Mouse (Mus musculus): ENCODE measurements at regions not wholly inside any gene's neighbourhood (a gene's known extent, or its start where the extent isn't known, plus 50 kb on each side); places are given as distances from the start of the nearest gene placed in this dataset.

GRCm38 (mm10) chr11:24341650-24342049 lies 263.8 kb downstream of the Bcl11a start:
- 69% methylated on average over 3 of the region's 3 CpGs for WGBS

GRCm38 (mm10) chr11:24342176-24342575 lies 264.3 kb downstream of the Bcl11a start:
- 36% methylated on average over 2 of the region's 2 CpGs for WGBS
- H3K36me3 ChIP-seq (ENCODE audit: control insufficient read depth, insufficient read depth, low read length), result no peaks in the 10 kb centered on the region

More at GRCm38 (mm10) chr11:24341650-24342049, 263.8 kb downstream of the Bcl11a start:
- no peak overlapping the region for H3K4me3 ChIP-seq (ENCODE audit: low read depth, low read length)
- H3K9ac ChIP-seq (ENCODE audit: low read depth, low read length), result no peak overlapping the region
- no peaks in the 10 kb centered on the region for H3K9me3 ChIP-seq (replicated peaks; ENCODE audit: control insufficient read depth, low read length, poor library complexity, severe bottlenecking)
- no peak overlapping the region for H3K27ac ChIP-seq (ENCODE audit: low read length)
- H3K4me1 ChIP-seq (ENCODE audit: control insufficient read depth, insufficient read depth, low read length), result no peaks in the 10 kb centered on the region
- H3K27me3 ChIP-seq (ENCODE audit: control insufficient read depth, insufficient read depth, low read depth, low read length), result no peaks in the 10 kb centered on the region
- H3K36me3 ChIP-seq (ENCODE audit: control insufficient read depth, insufficient read depth, low read length), result no peaks in the 10 kb centered on the region
- H3K4me2 ChIP-seq (ENCODE audit: low read length), result no peak overlapping the region
- ATAC-seq, result no peak

GRCm38 (mm10) chr11:24342732-24343131 lies 264.9 kb downstream of the Bcl11a start:
- H3K9ac ChIP-seq (ENCODE audit: low read depth, low read length), result no peak overlapping the region
- no peak overlapping the region for H3K4me3 ChIP-seq (ENCODE audit: low read depth, low read length)
- H3K9me3 ChIP-seq (replicated peaks; ENCODE audit: control insufficient read depth, low read length, poor library complexity, severe bottlenecking), result no peaks in the 10 kb centered on the region
- no peak for ATAC-seq
- no peaks in the 10 kb centered on the region for H3K36me3 ChIP-seq (ENCODE audit: control insufficient read depth, insufficient read depth, low read length)
- WGBS, result 99% methylated on average over 2 of the region's 2 CpGs
- H3K27ac ChIP-seq (ENCODE audit: low read length), result no peak overlapping the region
- 0 out of 2 replicates have a peak, but pooled peaks cover 3% of the 10 kb centered on the region for H3K4me1 ChIP-seq (ENCODE audit: control insufficient read depth, insufficient read depth, low read length)
- no peak overlapping the region for H3K4me2 ChIP-seq (ENCODE audit: low read length)
- no peaks in the 10 kb centered on the region for H3K27me3 ChIP-seq (ENCODE audit: control insufficient read depth, insufficient read depth, low read depth, low read length)

More at GRCm38 (mm10) chr11:24342176-24342575, 264.3 kb downstream of the Bcl11a start:
- no peaks in the 10 kb centered on the region for H3K27me3 ChIP-seq (ENCODE audit: control insufficient read depth, insufficient read depth, low read depth, low read length)
- no peaks in the 10 kb centered on the region for H3K9me3 ChIP-seq (replicated peaks; ENCODE audit: control insufficient read depth, low read length, poor library complexity, severe bottlenecking)
- no peak overlapping the region for H3K9ac ChIP-seq (ENCODE audit: low read depth, low read length)
- no peak for ATAC-seq
- no peak overlapping the region for H3K4me2 ChIP-seq (ENCODE audit: low read length)
- 0 out of 2 replicates have a peak, but pooled peaks cover under 1% of the 10 kb centered on the region for H3K4me1 ChIP-seq (ENCODE audit: control insufficient read depth, insufficient read depth, low read length)
- no peak overlapping the region for H3K4me3 ChIP-seq (ENCODE audit: low read depth, low read length)
- no peak overlapping the region for H3K27ac ChIP-seq (ENCODE audit: low read length)

- ATAC-seq, result no peak
- H3K9ac ChIP-seq (ENCODE audit: low read depth, low read length), result no peak overlapping the region
- H3K4me1 ChIP-seq (ENCODE audit: control insufficient read depth, insufficient read depth, low read length), result 0 out of 2 replicates have a peak, but pooled peaks cover 3% of the 10 kb centered on the region
- no peaks in the 10 kb centered on the region for H3K9me3 ChIP-seq (replicated peaks; ENCODE audit: control insufficient read depth, low read length, poor library complexity, severe bottlenecking)
- H3K36me3 ChIP-seq (ENCODE audit: control insufficient read depth, insufficient read depth, low read length), result no peaks in the 10 kb centered on the region
- no peaks in the 10 kb centered on the region for H3K27me3 ChIP-seq (ENCODE audit: control insufficient read depth, insufficient read depth, low read depth, low read length)
- WGBS, result 23% methylated on average over 12 of the region's 12 CpGs
- no peak overlapping the region for H3K4me2 ChIP-seq (ENCODE audit: low read length)
- no peak overlapping the region for H3K4me3 ChIP-seq (ENCODE audit: low read depth, low read length)
- H3K27ac ChIP-seq (ENCODE audit: low read length), result no peak overlapping the region
Observed at GRCm38 (mm10) chr11:24347225-24347624, 269.4 kb downstream of the Bcl11a start.

GRCm38 (mm10) chr11:24348741-24349140 lies 270.9 kb downstream of the Bcl11a start:
- Histone ChIP-seq H3K36me3 (ENCODE audit: control insufficient read depth, insufficient read depth, low read length) (no peaks in the 10 kb centered on the region), H3K9me3 (replicated peaks; ENCODE audit: control insufficient read depth, low read length, poor library complexity, severe bottlenecking) (no peaks in the 10 kb centered on the region), H3K9ac (ENCODE audit: low read depth, low read length) (no peak overlapping the region), H3K4me1 (ENCODE audit: control insufficient read depth, insufficient read depth, low read length) (0 out of 2 replicates have a peak, but pooled peaks cover 3% of the 10 kb centered on the region), H3K4me3 (ENCODE audit: low read depth, low read length) (no peak overlapping the region), H3K27ac (ENCODE audit: low read length) (no peak overlapping the region), H3K4me2 (ENCODE audit: low read length) (no peak overlapping the region), H3K27me3 (ENCODE audit: control insufficient read depth, insufficient read depth, low read depth, low read length) (no peaks in the 10 kb centered on the region)
- ATAC-seq, result no peak
- WGBS, result 72% methylated on average over 4 of the region's 4 CpGs

GRCm38 (mm10) chr11:24349967-24350643 lies 272.2 kb downstream of the Bcl11a start:
- Histone ChIP-seq H3K9ac (ENCODE audit: low read depth, low read length) (no peak overlapping the region), H3K4me2 (ENCODE audit: low read length) (no peak overlapping the region), H3K36me3 (ENCODE audit: control insufficient read depth, insufficient read depth, low read length) (no peaks in the 10 kb centered on the region), H3K27me3 (ENCODE audit: control insufficient read depth, insufficient read depth, low read depth, low read length) (no peaks in the 10 kb centered on the region), H3K27ac (ENCODE audit: low read length) (no peak overlapping the region), H3K4me1 (ENCODE audit: control insufficient read depth, insufficient read depth, low read length) (0 out of 2 replicates have a peak, but pooled peaks cover 3% of the 10 kb centered on the region), H3K4me3 (ENCODE audit: low read depth, low read length) (no peak overlapping the region), H3K9me3 (replicated peaks; ENCODE audit: control insufficient read depth, low read length, poor library complexity, severe bottlenecking) (no peaks in the 10 kb centered on the region)
- 14% methylated on average over 10 of the region's 10 CpGs for WGBS
- ATAC-seq, result no peak

GRCm38 (mm10) chr11:24350839-24351238 lies 273.0 kb downstream of the Bcl11a start:
- H3K4me3 ChIP-seq (ENCODE audit: low read depth, low read length), result no peak overlapping the region
- H3K4me2 ChIP-seq (ENCODE audit: low read length), result no peak overlapping the region
- no peaks in the 10 kb centered on the region for H3K36me3 ChIP-seq (ENCODE audit: control insufficient read depth, insufficient read depth, low read length)
- H3K4me1 ChIP-seq (ENCODE audit: control insufficient read depth, insufficient read depth, low read length), result 0 out of 2 replicates have a peak, but pooled peaks cover 3% of the 10 kb centered on the region
- H3K27ac ChIP-seq (ENCODE audit: low read length), result no peak overlapping the region
- ATAC-seq, result no peak
- no peak overlapping the region for H3K9ac ChIP-seq (ENCODE audit: low read depth, low read length)
- H3K27me3 ChIP-seq (ENCODE audit: control insufficient read depth, insufficient read depth, low read depth, low read length), result no peaks in the 10 kb centered on the region
- no peaks in the 10 kb centered on the region for H3K9me3 ChIP-seq (replicated peaks; ENCODE audit: control insufficient read depth, low read length, poor library complexity, severe bottlenecking)
- WGBS, result 92% methylated on average over 4 of the region's 4 CpGs

GRCm38 (mm10) chr11:24352071-24352470 lies 274.2 kb downstream of the Bcl11a start:
- Histone ChIP-seq H3K9me3 (replicated peaks; ENCODE audit: control insufficient read depth, low read length, poor library complexity, severe bottlenecking) (no peaks in the 10 kb centered on the region), H3K36me3 (ENCODE audit: control insufficient read depth, insufficient read depth, low read length) (no peaks in the 10 kb centered on the region), H3K27me3 (ENCODE audit: control insufficient read depth, insufficient read depth, low read depth, low read length) (no peaks in the 10 kb centered on the region), H3K27ac (ENCODE audit: low read length) (no peak overlapping the region), H3K4me2 (ENCODE audit: low read length) (no peak overlapping the region), H3K4me3 (ENCODE audit: low read depth, low read length) (no peak overlapping the region), H3K4me1 (ENCODE audit: control insufficient read depth, insufficient read depth, low read length) (0 out of 2 replicates have a peak, but pooled peaks cover 3% of the 10 kb centered on the region), H3K9ac (ENCODE audit: low read depth, low read length) (no peak overlapping the region)
- ATAC-seq, result no peak
- 90% methylated on average over 3 of the region's 3 CpGs for WGBS

- Histone ChIP-seq H3K27ac (ENCODE audit: low read length) (no peak overlapping the region), H3K36me3 (ENCODE audit: control insufficient read depth, insufficient read depth, low read length) (no peaks in the 10 kb centered on the region), H3K27me3 (ENCODE audit: control insufficient read depth, insufficient read depth, low read depth, low read length) (no peaks in the 10 kb centered on the region), H3K9ac (ENCODE audit: low read depth, low read length) (no peak overlapping the region), H3K4me3 (ENCODE audit: low read depth, low read length) (no peak overlapping the region), H3K4me2 (ENCODE audit: low read length) (no peak overlapping the region), H3K9me3 (replicated peaks; ENCODE audit: control insufficient read depth, low read length, poor library complexity, severe bottlenecking) (no peaks in the 10 kb centered on the region), H3K4me1 (ENCODE audit: control insufficient read depth, insufficient read depth, low read length) (no peaks in the 10 kb centered on the region)
- WGBS, result 81% methylated on average over 1 of the region's 1 CpGs
- ATAC-seq, result no peak
Observed at GRCm38 (mm10) chr11:24353056-24353455, 275.2 kb downstream of the Bcl11a start.
